Mouse (Mus musculus) C2C12 (cell line): ENCODE data around the gene Slc22a20.

Experiments used
- CTCF ChIP-seq: IDR thresholded peaks from one replicate; pipeline ENCODE4 v1.5.1; 2011; ENCODE audit not compliant: control insufficient read depth, insufficient read depth, insufficient read length
- MYOD1 ChIP-seq: IDR thresholded peaks from one replicate; pipeline ENCODE4 v1.6.1; 2011; ENCODE audit warnings: low read depth; ENCODE audit not compliant: control insufficient read depth, insufficient read length
- USF1 ChIP-seq: IDR thresholded peaks from one replicate; pipeline ENCODE4 v1.6.1; 2011; ENCODE audit warnings: low read depth, mild to moderate bottlenecking, control low read depth, moderate library complexity

GRCm38 (mm10) chr19:5957371-5957770 is 28.6 kb downstream of the Slc22a20 start:
- TF ChIP-seq CTCF: no peak
- TF ChIP-seq USF1: no peak
- no peak for TF ChIP-seq MYOD1
